16 mouse cellular contexts compared by ENCODE assay signal in the genomic region with DNA sequence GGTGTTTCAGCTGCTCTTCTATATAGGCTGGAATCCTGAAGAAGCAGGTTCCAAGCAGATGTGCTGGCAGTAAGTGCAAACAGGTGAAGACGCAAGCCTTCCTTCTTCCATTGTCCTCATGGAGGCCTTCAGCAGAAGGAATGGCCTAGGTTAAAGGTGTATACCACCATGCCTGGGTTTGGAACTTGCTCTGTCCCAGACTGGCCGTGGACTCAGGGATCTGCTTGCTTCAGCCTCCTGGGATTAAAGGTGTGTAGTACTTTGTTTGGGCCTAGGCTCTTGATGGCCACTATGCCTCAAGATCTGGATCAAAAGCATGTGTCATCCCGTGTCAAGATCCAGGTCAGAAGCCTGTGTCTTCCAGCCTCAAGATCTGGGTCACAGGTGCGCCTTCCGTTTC.
"Had no signal": no experiment of that assay in that cellular context is flagged by ENCODE, and none has a peak within 500 bp of the region (broad histone marks: within the 10 kb centered on the region; RNA-seq: fewer than 3 reads in every experiment).

No protein-coding gene starts in this region.

- DNase-seq: retina, postnatal 1 day; right cerebral cortex, adult 18-20 months; right cerebral cortex, postnatal 14 days; right cerebral cortex, postnatal 25 days; right cerebral cortex, postnatal 4 days; spleen, adult 18-20 months; thymus, adult 18-20 months; thymus, adult 2 months; thymus, postnatal 14 days; thymus, postnatal 25 days; thymus, postnatal 36 days; thymus, postnatal 4 days had no signal

- H3K27ac ChIP-seq: neural tube, embryonic 13.5 days; neural tube, embryonic 15.5 days; stomach, embryonic 15.5 days; stomach, postnatal 0 days had no signal

- H3K9me3 ChIP-seq: neural tube, embryonic 13.5 days; neural tube, embryonic 15.5 days; stomach, embryonic 15.5 days had no signal

- H3K9ac ChIP-seq: neural tube, embryonic 13.5 days; neural tube, embryonic 15.5 days; stomach, embryonic 15.5 days had no signal

- H3K4me2 ChIP-seq: neural tube, embryonic 13.5 days; neural tube, embryonic 15.5 days; stomach, embryonic 15.5 days had no signal

- H3K4me3 ChIP-seq: neural tube, embryonic 13.5 days; neural tube, embryonic 15.5 days; stomach, embryonic 15.5 days had no signal

- H3K27me3 ChIP-seq: neural tube, embryonic 13.5 days; neural tube, embryonic 15.5 days; stomach, embryonic 15.5 days had no signal

- H3K36me3 ChIP-seq: neural tube, embryonic 13.5 days; neural tube, embryonic 15.5 days; stomach, embryonic 15.5 days had no signal
